25 mouse cellular contexts compared by ENCODE assay signal in the genomic region with DNA sequence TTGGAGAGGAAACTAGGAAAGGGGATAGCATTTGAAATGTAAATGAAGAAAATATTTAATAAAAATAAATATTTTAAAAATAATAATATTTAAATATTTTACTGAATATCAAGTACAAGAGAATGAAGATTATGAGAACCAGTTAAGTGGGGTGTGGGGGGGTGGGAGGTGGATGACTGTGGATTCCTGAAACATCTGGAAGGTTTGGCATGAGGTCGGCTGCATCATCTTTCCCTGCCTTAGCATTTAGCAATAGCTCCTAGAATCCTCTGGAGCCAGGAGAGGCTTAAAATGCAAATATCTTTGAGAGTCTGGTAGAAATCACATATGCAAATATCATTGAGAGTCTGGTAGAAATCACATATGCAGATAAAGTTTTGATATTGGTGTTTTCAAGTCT.
DNase-seq lines count a peak whose midpoint lies in the region; ATAC-seq lines count a peak whose summit lies in the region.
"Had no signal": no experiment of that assay in that cellular context is flagged by ENCODE, and none has a peak within 500 bp of the region (broad histone marks: within the 10 kb centered on the region; RNA-seq: fewer than 3 reads in every experiment).

No protein-coding gene starts in this region.

- no peak overlapping the region for H3K27ac ChIP-seq in midbrain, embryonic 11.5 days (ENCODE audit: low read depth, low read length)
- no peak overlapping the region for H3K27ac ChIP-seq in midbrain, embryonic 16.5 days (ENCODE audit: low read length)
- H3K27ac ChIP-seq: embryonic facial prominence, embryonic 13.5 days; embryonic facial prominence, embryonic 15.5 days; forebrain, embryonic 10.5 days; forebrain, embryonic 12.5 days had no signal

- DNase-seq in midbrain, embryonic 11.5 days (ENCODE audit: low spot score, missing footprints), result peak; percentile 37
- DNase-seq in NIH3T3 (ENCODE audit: low read depth), result peak; percentile 52
- no peak for DNase-seq in left cerebral cortex, adult 18-20 months (ENCODE audit: low spot score in 2 of 2)
- no peak for DNase-seq in frontal cortex, postnatal 14 days (ENCODE audit: low spot score in 2 of 2)
- DNase-seq: adrenal gland, adult 8-10 months; adrenal gland, postnatal 14 days; adrenal gland, postnatal 36 days; B cell, adult 2 months; cerebellum, adult 11-12 months; cerebellum, adult 2 months; cerebellum, adult 9-11 months; cerebellum, postnatal 14 days; cerebellum, postnatal 36 days; embryo, embryonic 11 days had no signal

- no peak for ATAC-seq in midbrain, embryonic 11.5 days (ENCODE audit: low FRiP score)
- no peak for ATAC-seq in midbrain, embryonic 16.5 days
- ATAC-seq: CD4-positive, CD25-positive, alpha-beta regulatory T cell, adult 4 months; forebrain, embryonic 14.5 days; forebrain, embryonic 16.5 days had no signal

- no peaks in the 10 kb centered on the region for H3K4me1 ChIP-seq in midbrain, embryonic 11.5 days (ENCODE audit: control insufficient read depth, insufficient read depth, low read length)
- H3K4me1 ChIP-seq in midbrain, embryonic 16.5 days (ENCODE audit: control insufficient read depth, insufficient read depth, low read length), result no peaks in the 10 kb centered on the region
- H3K4me1 ChIP-seq: embryonic facial prominence, embryonic 13.5 days; embryonic facial prominence, embryonic 15.5 days; forebrain, embryonic 12.5 days had no signal

- H3K4me3 ChIP-seq in midbrain, embryonic 11.5 days (ENCODE audit: low read depth, low read length), result no peak overlapping the region
- no peak overlapping the region for H3K4me3 ChIP-seq in midbrain, embryonic 16.5 days (ENCODE audit: low read depth, low read length)
- H3K4me3 ChIP-seq: embryonic facial prominence, embryonic 13.5 days; embryonic facial prominence, embryonic 15.5 days; erythroblast, embryonic 14.5 days; forebrain, embryonic 10.5 days; forebrain, embryonic 12.5 days had no signal

- no peak overlapping the region for H3K9ac ChIP-seq in midbrain, embryonic 11.5 days (ENCODE audit: low read length)
- no peak overlapping the region for H3K9ac ChIP-seq in midbrain, embryonic 16.5 days (ENCODE audit: low read depth, low read length)
- H3K9ac ChIP-seq: embryonic facial prominence, embryonic 13.5 days; embryonic facial prominence, embryonic 15.5 days; forebrain, embryonic 12.5 days had no signal

- no peaks in the 10 kb centered on the region for H3K36me3 ChIP-seq in midbrain, embryonic 11.5 days (ENCODE audit: control insufficient read depth, insufficient read depth, low read length)
- H3K36me3 ChIP-seq in midbrain, embryonic 16.5 days (ENCODE audit: control insufficient read depth, insufficient read depth, low read length), result no peaks in the 10 kb centered on the region
- H3K36me3 ChIP-seq: embryonic facial prominence, embryonic 13.5 days; embryonic facial prominence, embryonic 15.5 days; forebrain, embryonic 10.5 days; forebrain, embryonic 12.5 days; G1E had no signal

- H3K9me3 ChIP-seq in midbrain, embryonic 11.5 days (ENCODE audit: control insufficient read depth, low read length), result no peaks in the 10 kb centered on the region
- H3K9me3 ChIP-seq in midbrain, embryonic 16.5 days (replicated peaks; ENCODE audit: control insufficient read depth, low read length, poor library complexity, severe bottlenecking), result no peaks in the 10 kb centered on the region
- H3K9me3 ChIP-seq: embryonic facial prominence, embryonic 13.5 days; embryonic facial prominence, embryonic 15.5 days; forebrain, embryonic 10.5 days; forebrain, embryonic 12.5 days; G1E had no signal

- 82% methylated on average over 1 of the region's 1 CpGs for WGBS in midbrain, embryonic 11.5 days
- 83% methylated on average over 1 of the region's 1 CpGs for WGBS in midbrain, embryonic 16.5 days

- no peaks in the 10 kb centered on the region for H3K27me3 ChIP-seq in midbrain, embryonic 11.5 days (ENCODE audit: control insufficient read depth, insufficient read depth, low read length)
- no peaks in the 10 kb centered on the region for H3K27me3 ChIP-seq in midbrain, embryonic 16.5 days (ENCODE audit: control insufficient read depth, insufficient read depth, low read depth, low read length)
- H3K27me3 ChIP-seq: CH12.LX; embryonic facial prominence, embryonic 13.5 days; embryonic facial prominence, embryonic 15.5 days; forebrain, embryonic 12.5 days had no signal

- no peak overlapping the region for H3K4me2 ChIP-seq in midbrain, embryonic 11.5 days
- no peak overlapping the region for H3K4me2 ChIP-seq in midbrain, embryonic 16.5 days (ENCODE audit: low read length)
- H3K4me2 ChIP-seq: embryonic facial prominence, embryonic 13.5 days; embryonic facial prominence, embryonic 15.5 days; forebrain, embryonic 12.5 days had no signal

Comparison
In these comparisons a context has a peak if more than half of its experiments do, and no peak if none do; other contexts are left out.
1. DNase-seq: peak in midbrain, embryonic 11.5 days (single experiment) and NIH3T3 (single experiment); none in left cerebral cortex, adult 18-20 months (0 of 2) and frontal cortex, postnatal 14 days (0 of 2).